Mouse (Mus musculus): ENCODE results near the gene Lyrm9.

DNA sequence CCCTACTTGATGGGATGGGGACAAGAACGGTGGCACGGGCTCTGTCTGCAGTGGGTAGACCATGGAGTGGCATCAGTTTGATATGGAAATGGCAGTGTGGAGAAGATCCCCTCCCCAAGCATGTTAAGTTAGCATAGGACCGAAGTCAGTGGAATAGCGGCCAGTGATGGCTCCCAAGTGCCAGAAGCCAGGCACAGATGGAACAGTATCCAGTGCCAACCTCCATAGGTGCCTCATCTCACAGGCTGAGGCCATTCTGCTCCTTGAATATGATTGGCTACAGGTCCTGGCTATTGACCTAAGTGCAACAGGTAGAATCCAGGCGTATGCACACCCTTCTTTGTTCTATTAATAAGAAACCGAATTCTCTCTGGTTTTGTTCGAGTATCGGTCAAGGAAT, 15.6 kb downstream of the Lyrm9 start:
- TF ChIP-seq CTCF (IDR thresholded peaks at IDR 0.05; ENCODE audit: control insufficient read depth, insufficient read depth, insufficient replicate concordance, low read depth, low read length) (no peak), POLR2A (IDR thresholded peaks at IDR 0.05; ENCODE audit: control insufficient read depth, low read depth, low read length) (no peak)

Measured in testis, adult 2 months (tissue).